Mouse (Mus musculus): ENCODE results near the gene Tada2b. TPM values are rescaled to one million over a fixed set of nuclear protein-coding genes. Genes with fewer than 3 reads are reported as not detected.
A peak's percentile ranks its signal among the peaks of the same experiment; 100 is the strongest.

Tada2b gene
- polyA plus RNA-seq, 2 experiments, result 3.7 to 11.0 TPM

DNA sequence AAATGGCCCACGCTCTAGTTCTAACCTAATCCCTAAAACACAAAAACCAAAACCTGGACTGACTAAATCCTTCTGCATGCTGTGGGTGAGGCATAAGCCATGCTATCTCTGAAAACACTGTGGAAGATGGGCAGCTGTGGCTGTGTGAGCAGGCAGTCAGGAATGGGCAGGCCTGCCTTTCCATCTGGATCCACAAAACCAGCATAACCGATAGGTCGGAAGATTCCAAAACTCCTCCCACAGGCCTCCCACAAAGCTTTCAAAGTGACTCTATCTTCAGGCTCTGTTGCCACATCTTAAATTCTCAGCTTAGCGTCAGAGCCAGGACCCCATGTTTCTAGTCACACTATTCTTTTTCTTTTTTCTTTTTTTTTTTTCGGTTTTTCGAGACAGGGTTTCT is 9.8 kb upstream of the Tada2b start:
- ATAC-seq (ENCODE audit: low FRiP score, low read depth) (no peak), DNase-seq (ENCODE audit: low spot score) (no peak)
- Histone ChIP-seq H3K9ac (ENCODE audit: low read depth, low read length, severe bottlenecking) (no peak overlapping the region), H3K27ac (replicated peaks; ENCODE audit: low read depth, low read length) (no peak overlapping the region), H3K9me3 (ENCODE audit: control insufficient read depth, low read length) (no peaks in the 10 kb centered on the region), H3K4me1 (ENCODE audit: control insufficient read depth, insufficient read depth, low read length) (no peaks in the 10 kb centered on the region), H3K27me3 (ENCODE audit: control insufficient read depth, insufficient read depth, low read length) (no peaks in the 10 kb centered on the region), H3K36me3 (ENCODE audit: control insufficient read depth, insufficient read depth, low read length) (peaks cover 58% of the 10 kb centered on the region), H3K4me3 (replicated peaks; ENCODE audit: low read length) (no peak overlapping the region), H3K4me2 (replicated peaks; ENCODE audit: low read depth, low read length, severe bottlenecking) (no peak overlapping the region)
- WGBS, result 87% methylated on average over 6 of the region's 6 CpGs
- TF ChIP-seq POLR2A (IDR thresholded peaks at IDR 0.05; ENCODE audit: borderline replicate concordance, extremely low read depth, insufficient read depth, insufficient read length), result no peak

DNA sequence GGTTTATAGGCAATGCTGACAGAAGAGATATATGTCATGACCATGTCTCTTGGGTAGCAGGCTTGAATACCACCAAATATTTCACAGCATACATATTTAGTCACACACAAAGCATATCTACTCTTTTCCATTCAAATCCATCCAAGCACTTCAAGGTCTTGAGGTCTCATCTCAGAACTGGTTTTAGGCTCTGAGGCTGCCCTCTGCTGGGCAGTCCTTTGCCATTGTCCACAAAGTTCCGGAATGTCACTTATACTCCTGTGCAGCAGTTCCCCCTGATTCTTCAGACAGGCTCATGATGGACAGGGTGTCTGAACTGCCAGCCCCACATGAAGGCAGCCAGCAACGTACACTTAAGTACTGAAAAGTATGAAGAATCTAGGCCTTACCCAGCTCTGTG is 5.1 kb upstream of the Tada2b start:
- TF ChIP-seq POLR2A (IDR thresholded peaks at IDR 0.05; ENCODE audit: borderline replicate concordance, extremely low read depth, insufficient read depth, insufficient read length), result no peak
- Histone ChIP-seq H3K36me3 (ENCODE audit: control insufficient read depth, insufficient read depth, low read length) (peaks cover 25% of the 10 kb centered on the region), H3K27me3 (ENCODE audit: control insufficient read depth, insufficient read depth, low read length) (peaks cover 16% of the 10 kb centered on the region), H3K9me3 (ENCODE audit: control insufficient read depth, low read length) (no peaks in the 10 kb centered on the region), H3K4me1 (ENCODE audit: control insufficient read depth, insufficient read depth, low read length) (peaks cover 5% of the 10 kb centered on the region), H3K4me2 (replicated peaks; ENCODE audit: low read depth, low read length, severe bottlenecking) (no peak overlapping the region), H3K27ac (replicated peaks; ENCODE audit: low read depth, low read length) (no peak overlapping the region), H3K9ac (ENCODE audit: low read depth, low read length, severe bottlenecking) (no peak overlapping the region), H3K4me3 (replicated peaks; ENCODE audit: low read length) (no peak overlapping the region)
- 58% methylated on average over 2 of the region's 2 CpGs for WGBS
- DNase-seq (ENCODE audit: low spot score) (peak; percentile 26), ATAC-seq (ENCODE audit: low FRiP score, low read depth) (no peak)

- H3K36me3 ChIP-seq (ENCODE audit: control insufficient read depth, insufficient read depth, low read length), result no peaks in the 10 kb centered on the region
- peak overlapping the region; percentile 56; the same call in 1 of the 2 replicates for H3K9ac ChIP-seq (ENCODE audit: low read depth, low read length, severe bottlenecking)
- ATAC-seq (ENCODE audit: low FRiP score, low read depth) (no peak), DNase-seq (ENCODE audit: low spot score) (no peak)
- peak overlapping the region; percentile 81 for H3K4me2 ChIP-seq (replicated peaks; ENCODE audit: low read depth, low read length, severe bottlenecking)
- TF ChIP-seq POLR2A (IDR thresholded peaks at IDR 0.05; ENCODE audit: borderline replicate concordance, extremely low read depth, insufficient read depth, insufficient read length), result no peak
- H3K27ac ChIP-seq (replicated peaks; ENCODE audit: low read depth, low read length), result no peak overlapping the region
- peaks cover 16% of the 10 kb centered on the region for H3K27me3 ChIP-seq (ENCODE audit: control insufficient read depth, insufficient read depth, low read length)
- 39% methylated on average over 19 of the region's 19 CpGs for WGBS
- H3K9me3 ChIP-seq (ENCODE audit: control insufficient read depth, low read length), result no peaks in the 10 kb centered on the region
- H3K4me1 ChIP-seq (ENCODE audit: control insufficient read depth, insufficient read depth, low read length), result peaks cover 15% of the 10 kb centered on the region
- peak overlapping the region; percentile 89; the same call in 1 of the 2 replicates for H3K4me3 ChIP-seq (replicated peaks; ENCODE audit: low read length)
Measured at GRCm38 (mm10) chr5:36485306-36485705, 1.2 kb upstream of the Tada2b start.

DNA sequence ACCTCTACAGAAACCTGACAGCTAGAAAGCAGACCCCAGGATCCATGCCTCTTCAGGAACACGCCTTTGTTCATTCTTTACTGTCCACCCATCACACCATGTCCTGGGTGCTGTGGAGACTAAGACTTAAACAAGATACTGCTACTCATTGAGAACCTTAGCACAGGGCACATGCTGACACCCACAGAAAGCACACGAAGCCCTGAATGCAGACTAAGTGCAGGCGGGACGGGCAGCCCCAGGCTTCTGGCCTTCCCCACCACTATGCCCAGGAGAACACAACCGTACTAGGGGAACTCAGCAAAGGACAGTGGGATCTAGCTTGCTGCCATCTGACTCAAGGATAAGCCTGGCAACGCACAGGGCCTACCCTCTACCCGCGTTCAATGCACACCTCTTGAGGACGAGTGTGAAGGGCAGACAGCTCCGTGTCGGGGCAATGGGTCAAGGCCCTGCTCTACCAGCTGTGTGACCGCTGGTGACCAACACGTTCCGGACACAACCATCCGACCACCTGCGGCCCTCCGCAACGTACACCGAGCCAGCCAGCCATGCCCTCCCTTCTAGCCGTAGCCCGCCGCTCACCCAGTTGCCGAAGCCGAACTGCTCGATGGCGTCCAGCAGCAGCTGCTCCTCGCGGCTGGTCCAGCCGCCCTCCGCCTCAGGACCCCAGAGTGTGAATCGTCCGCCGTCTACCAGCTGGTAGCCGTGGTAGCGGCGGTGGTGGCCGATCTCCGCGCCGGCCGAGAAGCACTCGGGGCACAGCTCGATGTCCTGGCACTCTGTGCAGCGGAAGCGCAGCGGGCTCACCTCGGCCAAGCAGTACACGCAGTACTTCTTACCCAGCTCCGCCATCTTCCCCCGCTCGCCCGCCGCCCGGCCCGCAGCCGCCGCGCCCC is 633 bp downstream of the Tada2b start:
- Histone ChIP-seq H3K27ac (replicated peaks; ENCODE audit: low read depth, low read length) (0 out of 2 replicates have a peak overlapping the region, but pooled peaks have one; percentile 39), H3K4me3 (replicated peaks; ENCODE audit: low read length) (peak overlapping the region; percentile 89), H3K27me3 (ENCODE audit: control insufficient read depth, insufficient read depth, low read length) (peaks cover 16% of the 10 kb centered on the region), H3K4me1 (ENCODE audit: control insufficient read depth, insufficient read depth, low read length) (peaks cover 15% of the 10 kb centered on the region), H3K9ac (ENCODE audit: low read depth, low read length, severe bottlenecking) (peak overlapping the region; percentile 77), H3K4me2 (replicated peaks; ENCODE audit: low read depth, low read length, severe bottlenecking) (peak overlapping the region; percentile 91), H3K36me3 (ENCODE audit: control insufficient read depth, insufficient read depth, low read length) (no peaks in the 10 kb centered on the region; the same call in 1 of the 2 replicates), H3K9me3 (ENCODE audit: control insufficient read depth, low read length) (no peaks in the 10 kb centered on the region)
- DNase-seq (ENCODE audit: low spot score) (peak; percentile 23), ATAC-seq (ENCODE audit: low FRiP score, low read depth) (peak; percentile 17; the same call in 1 of the 2 replicates)
- TF ChIP-seq POLR2A (IDR thresholded peaks at IDR 0.05; ENCODE audit: borderline replicate concordance, extremely low read depth, insufficient read depth, insufficient read length), result no peak
- WGBS, result 2% methylated on average over 41 of the region's 58 CpGs

- H3K9me3 ChIP-seq (ENCODE audit: control insufficient read depth, low read length), result no peaks in the 10 kb centered on the region
- no peak overlapping the region for H3K27ac ChIP-seq (replicated peaks; ENCODE audit: low read depth, low read length)
- WGBS, result 58% methylated on average over 1 of the region's 1 CpGs
- H3K27me3 ChIP-seq (ENCODE audit: control insufficient read depth, insufficient read depth, low read length), result peaks cover 15% of the 10 kb centered on the region
- ATAC-seq (ENCODE audit: low FRiP score, low read depth) (no peak), DNase-seq (ENCODE audit: low spot score) (no peak)
- no peak for TF ChIP-seq POLR2A (IDR thresholded peaks at IDR 0.05; ENCODE audit: borderline replicate concordance, extremely low read depth, insufficient read depth, insufficient read length)
- no peak overlapping the region for H3K4me3 ChIP-seq (replicated peaks; ENCODE audit: low read length)
- H3K4me1 ChIP-seq (ENCODE audit: control insufficient read depth, insufficient read depth, low read length), result peaks cover 15% of the 10 kb centered on the region
- H3K36me3 ChIP-seq (ENCODE audit: control insufficient read depth, insufficient read depth, low read length), result peaks cover 4% of the 10 kb centered on the region; the same call in 1 of the 2 replicates
- no peak overlapping the region for H3K4me2 ChIP-seq (replicated peaks; ENCODE audit: low read depth, low read length, severe bottlenecking)
- H3K9ac ChIP-seq (ENCODE audit: low read depth, low read length, severe bottlenecking), result no peak overlapping the region
Measured at GRCm38 (mm10) chr5:36481114-36481513, 3.0 kb downstream of the Tada2b start.

Measured in limb, embryonic 14.5 days (tissue).